Mouse (Mus musculus) MEL (cell line): ENCODE data around the gene Ankrd40.

Experiments used
- CTCF ChIP-seq, 3 experiments: IDR thresholded peaks in 2 of 3; conservative IDR thresholded peaks in 1 of 3; 2 replicates each; pipeline ENCODE4 v1.5.1; 2011 to 2012; ENCODE audit warnings: low read length in 3 of 3, low read depth in 2 of 3, mild to moderate bottlenecking in 2 of 3, improper control_type of control experiment in 1 of 3, inconsistent platforms in 1 of 3, mixed read lengths in 1 of 3, moderate library complexity in 1 of 3; ENCODE audit not compliant: control insufficient read depth in 1 of 3, insufficient read depth in 1 of 3, poor library complexity in 1 of 3, severe bottlenecking in 1 of 3
- E2F4 ChIP-seq: IDR thresholded peaks from 2 replicates; pipeline ENCODE4 v1.6.1; 2011; ENCODE audit warnings: low read depth, low read length, improper control_type of control experiment, borderline replicate concordance
- GATA1 ChIP-seq: IDR thresholded peaks from 2 replicates; pipeline ENCODE4 v1.6.1; 2011; ENCODE audit warnings: low read depth, low read length, improper control_type of control experiment
- HCFC1 ChIP-seq: IDR thresholded peaks from 2 replicates; pipeline ENCODE4 v1.6.1; 2012; ENCODE audit warnings: low read depth, mild to moderate bottlenecking, inconsistent platforms, low read length, improper control_type of control experiment, moderate library complexity
- MAFK ChIP-seq: IDR thresholded peaks from 2 replicates; pipeline ENCODE4 v1.6.1; 2011; ENCODE audit warnings: low read depth, mild to moderate bottlenecking, low read length, improper control_type of control experiment, borderline replicate concordance
- MEF2A ChIP-seq: IDR thresholded peaks from 2 replicates; pipeline ENCODE4 v1.6.1; 2014; ENCODE audit warnings: low read depth, mild to moderate bottlenecking, inconsistent platforms, low read length, improper control_type of control experiment; ENCODE audit not compliant: poor library complexity, insufficient replicate concordance, severe bottlenecking; ENCODE audit errors: extremely low read depth
- MXI1 ChIP-seq: IDR thresholded peaks from 2 replicates; pipeline ENCODE4 v1.6.1; 2011; ENCODE audit warnings: mild to moderate bottlenecking, low read depth, low read length, improper control_type of control experiment
- POLR2AphosphoS2 ChIP-seq: IDR thresholded peaks from 2 replicates; pipeline ENCODE4 v1.6.1; 2011; ENCODE audit warnings: low read length, improper control_type of control experiment
- TCF12 ChIP-seq: IDR thresholded peaks from 2 replicates; pipeline ENCODE4 v1.6.1; 2014; ENCODE audit warnings: low read depth, mild to moderate bottlenecking, inconsistent platforms, low read length, improper control_type of control experiment, moderate library complexity
- UBTF ChIP-seq: IDR thresholded peaks from 2 replicates; pipeline ENCODE4 v1.6.1; 2012; ENCODE audit warnings: low read depth, mild to moderate bottlenecking, inconsistent platforms, low read length, improper control_type of control experiment, moderate library complexity, borderline replicate concordance; ENCODE audit not compliant: insufficient read depth
- ZC3H11A ChIP-seq: IDR thresholded peaks from 2 replicates; pipeline ENCODE4 v1.6.1; 2012; ENCODE audit warnings: low read depth, mild to moderate bottlenecking, inconsistent platforms, low read length, improper control_type of control experiment

GRCm38 (mm10) chr11:94329270-94329891, 1.6 kb downstream of the Ankrd40 start:
- TF ChIP-seq MEF2A: no peak
- no peak for TF ChIP-seq UBTF
- peak; percentile 26 to 78 (median 56); a peak in 5 of 6 replicates for TF ChIP-seq CTCF (IDR thresholded peaks at IDR 0.05 in 2 of 3, conservative IDR thresholded peaks at IDR 0.05 in 1 of 3; ENCODE audit: control insufficient read depth in 1 of 3, insufficient read depth in 1 of 3, low read depth in 2 of 3, low read length in 3 of 3, poor library complexity in 1 of 3, severe bottlenecking in 1 of 3)
- TF ChIP-seq TCF12: no peak
- TF ChIP-seq ZC3H11A: no peak
- TF ChIP-seq MAFK: no peak
- no peak for TF ChIP-seq POLR2AphosphoS2
- TF ChIP-seq E2F4: no peak
- TF ChIP-seq GATA1: no peak
- TF ChIP-seq MXI1: no peak
- no peak for TF ChIP-seq HCFC1
